Mouse (Mus musculus): ENCODE results near the gene Ces5a. TPM values are rescaled to one million over a fixed set of nuclear protein-coding genes. Genes with fewer than 3 reads are reported as not detected.

Gene Ces5a
- polyA plus RNA-seq, 1 experiment = 0.08 TPM

DNA sequence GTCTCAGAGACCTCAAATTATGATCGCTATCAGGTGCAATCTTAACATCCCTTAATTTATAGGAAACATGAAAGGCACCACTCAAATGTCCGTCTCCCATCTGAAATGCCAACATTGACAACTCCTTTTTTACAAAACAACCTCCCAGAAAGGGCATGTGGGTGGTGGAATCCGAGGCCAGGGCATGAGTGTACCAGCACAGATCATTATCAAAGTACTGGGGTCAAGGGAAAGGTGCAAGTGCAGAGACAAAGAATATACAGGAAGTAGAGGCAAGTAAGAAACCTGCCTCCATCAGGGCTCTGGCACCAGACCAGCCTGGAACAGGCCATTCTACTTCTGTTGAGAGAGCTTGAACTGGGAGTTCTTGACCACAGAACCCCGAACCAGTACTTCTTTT is 29.0 kb upstream of the Ces5a start:
- Histone ChIP-seq H3K79me2 (ENCODE audit: control insufficient read depth, insufficient read depth) (no peaks in the 10 kb centered on the region), H3K36me3 (ENCODE audit: control insufficient read depth, insufficient read depth) (no peaks in the 10 kb centered on the region), H3K27me3 (ENCODE audit: control insufficient read depth, insufficient read depth, insufficient read length) (no peaks in the 10 kb centered on the region), H3ac (ENCODE audit: control insufficient read depth, insufficient read length) (no peak overlapping the region), H3K4me3 (no peak overlapping the region), H3K4me2 (ENCODE audit: low read depth) (no peak overlapping the region)
- TF ChIP-seq CEBPB (IDR thresholded peaks at IDR 0.05; ENCODE audit: insufficient read depth, poor library complexity, severe bottlenecking) = no peak
- no peak for TF ChIP-seq POLR2A (IDR thresholded peaks at IDR 0.05; ENCODE audit: insufficient read length, low read depth)
- TF ChIP-seq TCF3 (IDR thresholded peaks at IDR 0.05; ENCODE audit: insufficient read length, low read depth) = no peak
- no peak for TF ChIP-seq MAX (IDR thresholded peaks at IDR 0.05; ENCODE audit: low read depth)
- no peak for TF ChIP-seq E2F4 (IDR thresholded peaks at IDR 0.05; ENCODE audit: insufficient read depth)
- TF ChIP-seq POLR2AphosphoS2 (IDR thresholded peaks at IDR 0.05; ENCODE audit: insufficient read length, low read depth) = no peak
- TF ChIP-seq MYOD1 (IDR thresholded peaks at IDR 0.05; ENCODE audit: control insufficient read depth in 1 of 3, insufficient read length in 2 of 3, low read depth in 2 of 3) = no peak
- TF ChIP-seq REST (IDR thresholded peaks at IDR 0.05; ENCODE audit: insufficient read depth, insufficient read length) = no peak
- no peak for TF ChIP-seq MYOG (IDR thresholded peaks at IDR 0.05; ENCODE audit: control insufficient read depth in 1 of 3, insufficient read depth in 1 of 3, insufficient read length in 2 of 3, low read depth in 2 of 3)
- TF ChIP-seq TCF12 (IDR thresholded peaks at IDR 0.05; ENCODE audit: insufficient read depth, poor library complexity, severe bottlenecking) = no peak

DNA sequence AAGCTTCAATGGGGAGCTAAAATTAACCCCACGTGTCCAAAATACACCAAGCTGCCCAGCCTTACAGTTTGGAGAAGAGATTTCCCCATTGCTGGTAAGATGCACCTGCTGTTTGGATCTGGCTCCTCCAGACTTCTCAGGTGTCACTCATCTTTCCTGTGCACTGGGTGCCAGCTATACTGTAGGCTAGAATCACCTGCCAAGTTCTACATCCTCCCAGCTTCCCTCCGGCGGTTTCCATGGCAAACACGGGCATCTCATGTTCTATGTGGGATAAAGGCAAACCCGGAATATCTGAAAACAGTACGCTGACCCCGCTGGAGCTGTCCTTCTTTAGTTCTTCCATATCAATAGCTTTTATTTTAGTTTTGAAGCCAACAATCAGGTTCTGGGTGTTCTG is 27.9 kb upstream of the Ces5a start:
- Histone ChIP-seq H3K4me3 (no peak overlapping the region), H3ac (ENCODE audit: control insufficient read depth, insufficient read length) (no peak overlapping the region), H3K36me3 (ENCODE audit: control insufficient read depth, insufficient read depth) (no peaks in the 10 kb centered on the region), H3K79me2 (ENCODE audit: control insufficient read depth, insufficient read depth) (no peaks in the 10 kb centered on the region), H3K27me3 (ENCODE audit: control insufficient read depth, insufficient read depth, insufficient read length) (no peaks in the 10 kb centered on the region), H3K4me2 (ENCODE audit: low read depth) (no peak overlapping the region)
- TF ChIP-seq TCF12 (IDR thresholded peaks at IDR 0.05; ENCODE audit: insufficient read depth, poor library complexity, severe bottlenecking) (no peak), E2F4 (IDR thresholded peaks at IDR 0.05; ENCODE audit: insufficient read depth) (no peak), TCF3 (IDR thresholded peaks at IDR 0.05; ENCODE audit: insufficient read length, low read depth) (no peak), MYOG (IDR thresholded peaks at IDR 0.05; ENCODE audit: control insufficient read depth in 1 of 3, insufficient read depth in 1 of 3, insufficient read length in 2 of 3, low read depth in 2 of 3) (no peak), POLR2AphosphoS2 (IDR thresholded peaks at IDR 0.05; ENCODE audit: insufficient read length, low read depth) (no peak), SRF (IDR thresholded peaks at IDR 0.05; ENCODE audit: control insufficient read depth, insufficient read length, low read depth) (no peak), MAX (IDR thresholded peaks at IDR 0.05; ENCODE audit: low read depth) (no peak), REST (IDR thresholded peaks at IDR 0.05; ENCODE audit: insufficient read depth, insufficient read length) (no peak), MYOD1 (IDR thresholded peaks at IDR 0.05; ENCODE audit: control insufficient read depth in 1 of 3, insufficient read length in 2 of 3, low read depth in 2 of 3) (no peak), CEBPB (IDR thresholded peaks at IDR 0.05; ENCODE audit: insufficient read depth, poor library complexity, severe bottlenecking) (no peak), USF1 (IDR thresholded peaks at IDR 0.05; ENCODE audit: low read depth) (no peak), POLR2A (IDR thresholded peaks at IDR 0.05; ENCODE audit: insufficient read length, low read depth) (no peak)

DNA sequence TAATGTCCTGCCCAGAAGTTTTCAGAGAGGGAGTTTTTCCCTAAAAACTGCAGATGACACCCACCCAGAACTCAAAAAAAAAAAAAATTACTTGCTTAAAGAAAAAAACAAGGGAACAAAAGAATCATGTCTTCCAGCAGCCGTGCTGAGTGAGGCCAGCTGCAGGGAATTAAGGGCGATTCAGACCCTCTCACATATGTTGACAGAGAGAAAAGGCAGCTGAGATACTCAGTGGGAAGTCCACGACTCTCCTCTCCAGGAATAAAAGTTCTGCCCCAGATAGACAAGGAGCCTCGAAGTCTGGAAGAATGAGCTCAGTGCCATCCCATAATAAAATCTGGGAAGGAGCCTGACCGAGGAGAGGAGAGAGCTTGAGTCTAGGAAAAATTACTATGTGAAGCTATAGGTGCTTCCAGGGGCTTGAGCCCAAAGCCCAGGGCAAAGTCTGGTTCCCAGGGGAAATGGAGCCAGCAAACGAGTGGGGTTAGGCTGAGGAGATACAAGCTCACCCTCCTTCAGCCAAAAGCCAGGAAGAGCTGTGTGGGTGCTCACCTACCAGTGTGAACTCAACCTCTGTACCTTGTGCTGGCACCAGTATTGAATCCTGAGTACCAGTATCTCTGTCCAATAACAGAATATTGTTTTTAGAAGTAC is 27.1 kb upstream of the Ces5a start:
- Histone ChIP-seq H3K27me3 (ENCODE audit: control insufficient read depth, insufficient read depth, insufficient read length) (no peaks in the 10 kb centered on the region), H3K4me2 (ENCODE audit: low read depth) (no peak overlapping the region)

GRCm38 (mm10) chr8:93561271-93561670 is 25.6 kb upstream of the Ces5a start:
- H3K79me2 ChIP-seq (ENCODE audit: control insufficient read depth, insufficient read depth) = no peaks in the 10 kb centered on the region
- H3K27me3 ChIP-seq (ENCODE audit: control insufficient read depth, insufficient read depth, insufficient read length) = no peaks in the 10 kb centered on the region
- H3ac ChIP-seq (ENCODE audit: control insufficient read depth, insufficient read length) = no peak overlapping the region

More for the DNA sequence above, 27.1 kb upstream of the Ces5a start:
- Histone ChIP-seq H3K4me3 (no peak overlapping the region), H3ac (ENCODE audit: control insufficient read depth, insufficient read length) (no peak overlapping the region), H3K36me3 (ENCODE audit: control insufficient read depth, insufficient read depth) (no peaks in the 10 kb centered on the region), H3K79me2 (ENCODE audit: control insufficient read depth, insufficient read depth) (no peaks in the 10 kb centered on the region)
- TF ChIP-seq SRF (IDR thresholded peaks at IDR 0.05; ENCODE audit: control insufficient read depth, insufficient read length, low read depth) (no peak), POLR2A (IDR thresholded peaks at IDR 0.05; ENCODE audit: insufficient read length, low read depth) (no peak), POLR2AphosphoS2 (IDR thresholded peaks at IDR 0.05; ENCODE audit: insufficient read length, low read depth) (no peak), CEBPB (IDR thresholded peaks at IDR 0.05; ENCODE audit: insufficient read depth, poor library complexity, severe bottlenecking) (no peak), USF1 (IDR thresholded peaks at IDR 0.05; ENCODE audit: low read depth) (no peak), TCF12 (IDR thresholded peaks at IDR 0.05; ENCODE audit: insufficient read depth, poor library complexity, severe bottlenecking) (no peak), MAX (IDR thresholded peaks at IDR 0.05; ENCODE audit: low read depth) (no peak), MYOG (IDR thresholded peaks at IDR 0.05; ENCODE audit: control insufficient read depth in 1 of 3, insufficient read depth in 1 of 3, insufficient read length in 2 of 3, low read depth in 2 of 3) (no peak), TCF3 (IDR thresholded peaks at IDR 0.05; ENCODE audit: insufficient read length, low read depth) (no peak), E2F4 (IDR thresholded peaks at IDR 0.05; ENCODE audit: insufficient read depth) (no peak), MYOD1 (IDR thresholded peaks at IDR 0.05; ENCODE audit: control insufficient read depth in 1 of 3, insufficient read length in 2 of 3, low read depth in 2 of 3) (no peak), REST (IDR thresholded peaks at IDR 0.05; ENCODE audit: insufficient read depth, insufficient read length) (no peak)

More at GRCm38 (mm10) chr8:93561271-93561670, 25.6 kb upstream of the Ces5a start:
- Histone ChIP-seq H3K36me3 (ENCODE audit: control insufficient read depth, insufficient read depth) (no peaks in the 10 kb centered on the region), H3K4me3 (no peak overlapping the region), H3K4me2 (ENCODE audit: low read depth) (no peak overlapping the region)
- TF ChIP-seq SRF (IDR thresholded peaks at IDR 0.05; ENCODE audit: control insufficient read depth, insufficient read length, low read depth) = no peak
- no peak for TF ChIP-seq MYOD1 (IDR thresholded peaks at IDR 0.05; ENCODE audit: control insufficient read depth in 1 of 3, insufficient read length in 2 of 3, low read depth in 2 of 3)
- TF ChIP-seq USF1 (IDR thresholded peaks at IDR 0.05; ENCODE audit: low read depth) = no peak
- no peak for TF ChIP-seq REST (IDR thresholded peaks at IDR 0.05; ENCODE audit: insufficient read depth, insufficient read length)
- TF ChIP-seq MYOG (IDR thresholded peaks at IDR 0.05; ENCODE audit: control insufficient read depth in 1 of 3, insufficient read depth in 1 of 3, insufficient read length in 2 of 3, low read depth in 2 of 3) = no peak
